8 mouse cellular contexts compared by ENCODE assay signal in genomic region chr10:71344579-71345143, GRCm38 (mm10). TPM values are rescaled to one million over a fixed set of nuclear protein-coding genes. Genes with fewer than 3 reads are reported as not detected.
DNase-seq lines count a peak whose midpoint lies in the region; ATAC-seq lines count a peak whose summit lies in the region.

Gene Cisd1 (minus strand): TSS chr10:71344954.

- H3K27ac ChIP-seq in hindbrain, embryonic 11.5 days (ENCODE audit: low read depth, low read length): peak within 1 kb of the TSS; percentile 67; the same call in 1 of the 2 replicates

- peak within 1 kb of the TSS; percentile 80 for H3K4me3 ChIP-seq in hindbrain, embryonic 11.5 days (ENCODE audit: low read depth, low read length)

- ATAC-seq in hindbrain, embryonic 11.5 days (ENCODE audit: low FRiP score): peak; percentile 75

- H3K4me1 ChIP-seq in hindbrain, embryonic 11.5 days (replicated peaks; ENCODE audit: control insufficient read depth, insufficient read depth, low read length): peaks cover 8% of the 10 kb centered on the region; the same call in 1 of the 2 replicates

- DNase-seq in MN1 (ENCODE audit: low spot score): peak; percentile 96
- DNase-seq in cerebellum, adult 9-10 months: peak; percentile 96
- DNase-seq in frontal cortex, adult 2 months (ENCODE audit: extremely low spot score in 1 of 2, low spot score in 1 of 2): peak; percentile 79 to 95
- DNase-seq in hindbrain, embryonic 11.5 days (ENCODE audit: low spot score): peak; percentile 97
- peak; percentile 91 to 94 for DNase-seq in layer of hippocampus, postnatal 10 days (ENCODE audit: low spot score in 2 of 2)
- DNase-seq in lung, postnatal 10 days: peak; percentile 95
- peak; percentile 94 for DNase-seq in ovary, postnatal 36 days (ENCODE audit: low spot score)
- DNase-seq in thymus, postnatal 25 days: peak; percentile 92

- peak within 1 kb of the TSS; percentile 59 for H3K4me2 ChIP-seq in hindbrain, embryonic 11.5 days (replicated peaks; ENCODE audit: low read depth, low read length)

- no peaks in the 10 kb centered on the region for H3K27me3 ChIP-seq in hindbrain, embryonic 11.5 days (ENCODE audit: control insufficient read depth, insufficient read depth, low read length)

- under 1% methylated on average over 60 of the region's 60 CpGs for WGBS in hindbrain, embryonic 11.5 days

- H3K9me3 ChIP-seq in hindbrain, embryonic 11.5 days (ENCODE audit: control insufficient read depth, low read length): no peaks in the 10 kb centered on the region

- peak within 1 kb of the TSS; percentile 86 for H3K9ac ChIP-seq in hindbrain, embryonic 11.5 days (ENCODE audit: low read depth, low read length)

- no peaks in the 10 kb centered on the region for H3K36me3 ChIP-seq in hindbrain, embryonic 11.5 days (ENCODE audit: control insufficient read depth, insufficient read depth, low read length)

RNA-seq across cellular contexts. Expression of gene Cisd1, which starts in this region (rescaled TPM):
- 167 and 178 TPM in 2 replicates for polyA plus RNA-seq in frontal cortex, adult 2 months (2012; rRNA removed)
- polyA plus RNA-seq in hindbrain, embryonic 11.5 days (2014; fragmentation: Nextera tagmentation; extraction: Ambion mirVana): 145 and 152 TPM in 2 replicates
- 100 to 1,000 TPM; 122 to 130 TPM for total RNA-seq in layer of hippocampus, postnatal 10 days (2021)

Comparison
In these comparisons a context has a peak if more than half of its experiments do, and no peak if none do; other contexts are left out.
1. Peak in every context shown above with its lines: DNase-seq, ATAC-seq, H3K4me3 ChIP-seq and H3K27ac ChIP-seq.